Comparison of ENCODE assay signal across 9 mouse cellular contexts in genomic region chr1:186833896-186834800, GRCm38 (mm10).
DNase-seq lines count a peak whose midpoint lies in the region; ATAC-seq lines count a peak whose summit lies in the region.
"Had no signal": no experiment of that assay in that cellular context is flagged by ENCODE, and none has a peak within 500 bp of the region (broad histone marks: within the 10 kb centered on the region; RNA-seq: fewer than 3 reads in every experiment).

No protein-coding gene starts in this region.

- no peak overlapping the region for H3K9ac ChIP-seq in liver, embryonic 15.5 days

- no peak overlapping the region for H3K27ac ChIP-seq in liver, embryonic 15.5 days (replicated peaks)

- 0 out of 2 replicates have a peak, but pooled peaks have one; percentile 15 for ATAC-seq in cerebellum, adult (ENCODE audit: insufficient number of reproducible peaks, low FRiP score, low TSS enrichment)
- no peak for ATAC-seq in megakaryocyte, adult 5-6 weeks (ENCODE audit: poor library complexity, severe bottlenecking)
- no peak for ATAC-seq in liver, embryonic 15.5 days (ENCODE audit: insufficient read depth)

- 1% methylated on average over 43 of the region's 43 CpGs for WGBS in liver, embryonic 15.5 days (ENCODE audit: insufficient replicate concordance)

- no peaks in the 10 kb centered on the region for H3K9me3 ChIP-seq in megakaryocyte, embryonic 14.5 days
- no peaks in the 10 kb centered on the region for H3K9me3 ChIP-seq in liver, embryonic 15.5 days (replicated peaks)

- H3K4me3 ChIP-seq in megakaryocyte, embryonic 14.5 days (replicated peaks), result peak overlapping the region; percentile 67
- H3K4me3 ChIP-seq in liver, embryonic 15.5 days (replicated peaks), result no peak overlapping the region; the same call in 1 of the 2 replicates
- H3K4me3 ChIP-seq: erythroblast, embryonic 14.5 days had no signal

- H3K4me1 ChIP-seq in megakaryocyte, embryonic 14.5 days, result peaks cover 15% of the 10 kb centered on the region
- H3K4me1 ChIP-seq in liver, embryonic 15.5 days (replicated peaks), result no peaks in the 10 kb centered on the region

- DNase-seq in cerebellum, adult 18-20 months, result no peak
- peak; percentile 11 for DNase-seq in heart, postnatal 4 days
- peak; percentile 15 for DNase-seq in right cerebral cortex, postnatal 14 days
- no peak for DNase-seq in thymus, adult 18-20 months

- H3K4me2 ChIP-seq in liver, embryonic 15.5 days, result peak overlapping the region; percentile 44

- no peaks in the 10 kb centered on the region for H3K36me3 ChIP-seq in megakaryocyte, embryonic 14.5 days (replicated peaks; ENCODE audit: low read length)
- H3K36me3 ChIP-seq in liver, embryonic 15.5 days (replicated peaks), result no peaks in the 10 kb centered on the region

- peaks cover 19% of the 10 kb centered on the region for H3K27me3 ChIP-seq in megakaryocyte, embryonic 14.5 days (replicated peaks)
- H3K27me3 ChIP-seq in liver, embryonic 15.5 days, result peaks cover 26% of the 10 kb centered on the region

Comparison
In these comparisons a context has a peak if more than half of its experiments do, and no peak if none do; other contexts are left out.
1. DNase-seq: peak in heart, postnatal 4 days (single experiment) and right cerebral cortex, postnatal 14 days (single experiment); none in cerebellum, adult 18-20 months (0 of 2) and thymus, adult 18-20 months (0 of 2).